Mouse (Mus musculus): ENCODE measurements around the gene Cypt4.
"Not testable (repeated sequence)": the region's sequence is repeated elsewhere in the genome, so short reads cannot be mapped to it uniquely, and the experiment has no call there.

Cypt4 gene

GRCm38 (mm10) chr9:24624896-24625295, at the start of gene Cypt4:
Gene Cypt4, plus strand, starts transcription at chr9:24625196.
- DNase-seq = no peak

- not testable (repeated sequence) for DNase-seq
Observed at GRCm38 (mm10) chr9:24637341-24637740, 12.3 kb downstream of the Cypt4 start.

All from cerebellum, postnatal 36 days (tissue).